Mouse (Mus musculus) midbrain, embryonic 15.5 days (tissue): ENCODE results near the gene Nsl1. TPM values are rescaled to one million over a fixed set of nuclear protein-coding genes. Genes with fewer than 3 reads are reported as not detected.

Source experiments
- ATAC-seq: fragments of 200-750 bp; cut with Nextera tagmentation; replicated peaks from 2 replicates; pipeline ENCODE4 v1.8.0; 2017; ENCODE audit warnings: moderate TSS enrichment
- H3K27ac ChIP-seq: fragments of 300-500 bp; sonication (generic); 2 replicates; pipeline ENCODE4 v1.5.1; 2015; ENCODE audit warnings: mild to moderate bottlenecking, inconsistent platforms
- H3K27me3 ChIP-seq: fragments of 300-500 bp; sonication (generic); replicated peaks from 2 replicates; pipeline ENCODE4 v1.6.1; 2015; ENCODE audit warnings: inconsistent platforms
- H3K36me3 ChIP-seq: fragments of 300-500 bp; sonication (generic); replicated peaks from 2 replicates; pipeline ENCODE4 v1.6.1; 2015; ENCODE audit warnings: inconsistent platforms
- H3K4me1 ChIP-seq: fragments of 300-500 bp; sonication (generic); 2 replicates; pipeline ENCODE4 v1.6.1; 2015; ENCODE audit warnings: inconsistent platforms
- H3K4me2 ChIP-seq: fragments of 300-500 bp; sonication (generic); 2 replicates; pipeline ENCODE4 v1.6.1; 2015; ENCODE audit warnings: inconsistent platforms, mild to moderate bottlenecking, moderate library complexity
- H3K4me3 ChIP-seq: fragments of 300-500 bp; sonication (generic); 2 replicates; pipeline ENCODE4 v1.5.1; 2015; ENCODE audit warnings: mild to moderate bottlenecking, inconsistent platforms
- H3K9ac ChIP-seq: fragments of 300-500 bp; sonication (generic); 2 replicates; pipeline ENCODE4 v1.6.1; 2015; ENCODE audit warnings: mild to moderate bottlenecking, inconsistent platforms
- H3K9me3 ChIP-seq: fragments of 300-500 bp; sonication (generic); 2 replicates; pipeline ENCODE4 v1.6.1; 2016; ENCODE audit warnings: inconsistent platforms
- WGBS: fragments of 180-500 bp; shearing (Covaris S2); methylation state at CpG from one replicate; pipeline ENCODE4 v1.1.7; 2015; ENCODE audit warnings: mixed read lengths; 5-methylcytosine and 5-hydroxymethylcytosine counted together
- polyA plus RNA-seq: library from polyadenylated mRNA; unstranded; fragments of >200 nt; fragmentation: Nextera tagmentation; extraction: Ambion mirVana; gene quantifications from 2 replicates; pipeline ENCODE4 v1.2.1, GENCODE M21; 2015

The Nsl1 gene
- polyA plus RNA-seq, 1 experiment from 2014 or later = 4.1 TPM

GRCm38 (mm10) chr1:191099772-191100291 lies 37.0 kb downstream of the Nsl1 start:
- no peak overlapping the region for H3K27ac ChIP-seq
- H3K27me3 ChIP-seq = peaks cover 34% of the 10 kb centered on the region
- peaks cover 13% of the 10 kb centered on the region for H3K4me1 ChIP-seq
- WGBS = 75% methylated on average over 5 of the region's 5 CpGs
- no peaks in the 10 kb centered on the region for H3K9me3 ChIP-seq
- H3K4me3 ChIP-seq = no peak overlapping the region
- H3K9ac ChIP-seq = no peak overlapping the region
- no peaks in the 10 kb centered on the region for H3K36me3 ChIP-seq
- no peak overlapping the region for H3K4me2 ChIP-seq
- no peak for ATAC-seq

- ATAC-seq = no peak
- H3K36me3 ChIP-seq = no peaks in the 10 kb centered on the region
- no peaks in the 10 kb centered on the region for H3K9me3 ChIP-seq
- peaks cover 9% of the 10 kb centered on the region for H3K4me1 ChIP-seq
- 83% methylated on average over 15 of the region's 15 CpGs for WGBS
- no peak overlapping the region for H3K27ac ChIP-seq
- H3K4me3 ChIP-seq = no peak overlapping the region
- H3K4me2 ChIP-seq = no peak overlapping the region
- H3K27me3 ChIP-seq = peaks cover 24% of the 10 kb centered on the region
- H3K9ac ChIP-seq = no peak overlapping the region
Measured at GRCm38 (mm10) chr1:191102730-191103370, 40.0 kb downstream of the Nsl1 start.

DNA sequence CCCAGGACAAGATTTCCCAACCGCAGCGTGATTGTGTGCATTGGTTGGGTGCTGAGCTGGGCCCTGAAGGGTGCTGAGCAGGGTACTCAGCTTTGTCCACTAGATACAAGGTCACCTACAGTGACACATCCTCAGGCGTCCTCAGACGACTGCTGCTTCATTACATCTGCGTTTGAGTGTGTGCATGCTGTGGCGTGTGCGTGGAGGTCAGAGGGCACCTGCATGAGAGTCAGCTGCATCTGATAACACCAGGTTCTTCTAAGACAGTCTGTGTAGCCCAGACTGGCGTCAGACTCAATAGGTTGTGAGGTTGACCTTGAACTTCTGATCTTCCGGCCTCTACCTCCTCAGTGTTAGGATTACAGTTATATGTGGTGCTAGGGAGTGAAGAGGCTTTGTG lies 42.4 kb downstream of the Nsl1 start:
- H3K9me3 ChIP-seq = no peaks in the 10 kb centered on the region
- WGBS = 87% methylated on average over 9 of the region's 9 CpGs
- no peak overlapping the region for H3K4me2 ChIP-seq
- no peak for ATAC-seq
- peaks cover 1% of the 10 kb centered on the region; the same call in 1 of the 2 replicates for H3K27me3 ChIP-seq
- no peak overlapping the region for H3K4me3 ChIP-seq
- no peaks in the 10 kb centered on the region for H3K36me3 ChIP-seq
- H3K4me1 ChIP-seq = no peaks in the 10 kb centered on the region
- H3K27ac ChIP-seq = no peak overlapping the region
- H3K9ac ChIP-seq = no peak overlapping the region

GRCm38 (mm10) chr1:191107306-191107705 lies 44.5 kb downstream of the Nsl1 start:
- no peak for ATAC-seq

GRCm38 (mm10) chr1:191109907-191110306 lies 47.1 kb downstream of the Nsl1 start:
- Histone ChIP-seq H3K4me2 (no peak overlapping the region), H3K36me3 (no peaks in the 10 kb centered on the region), H3K27ac (no peak overlapping the region), H3K27me3 (no peaks in the 10 kb centered on the region), H3K4me3 (no peak overlapping the region), H3K4me1 (no peaks in the 10 kb centered on the region), H3K9ac (no peak overlapping the region), H3K9me3 (no peaks in the 10 kb centered on the region)
- no peak for ATAC-seq
- WGBS = 92% methylated on average over 9 of the region's 9 CpGs

More at GRCm38 (mm10) chr1:191107306-191107705, 44.5 kb downstream of the Nsl1 start:
- H3K27ac ChIP-seq = no peak overlapping the region
- no peaks in the 10 kb centered on the region for H3K36me3 ChIP-seq
- 77% methylated on average over 10 of the region's 10 CpGs for WGBS
- no peak overlapping the region for H3K4me2 ChIP-seq
- no peaks in the 10 kb centered on the region for H3K4me1 ChIP-seq
- H3K27me3 ChIP-seq = no peaks in the 10 kb centered on the region
- no peak overlapping the region for H3K9ac ChIP-seq
- H3K4me3 ChIP-seq = no peak overlapping the region
- no peaks in the 10 kb centered on the region for H3K9me3 ChIP-seq

DNA sequence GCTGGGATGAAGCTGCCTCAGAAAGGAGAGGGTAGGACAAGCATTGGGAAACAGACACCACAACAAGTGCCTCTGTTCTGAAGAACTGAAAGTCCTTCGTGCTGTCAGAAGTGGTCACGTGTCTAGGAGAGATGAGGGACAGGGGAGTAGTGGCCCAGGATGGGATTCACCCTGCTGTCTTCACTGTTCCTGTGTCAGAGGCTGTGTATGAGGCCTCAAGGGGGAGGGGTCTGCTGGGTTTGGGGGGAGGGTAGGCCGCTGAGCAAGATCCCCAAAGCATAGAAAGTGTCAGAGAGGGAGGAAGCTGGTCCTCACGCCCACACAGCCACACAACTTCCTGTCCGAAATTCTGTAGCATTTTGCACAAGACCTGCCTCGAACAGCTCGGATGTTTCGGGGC lies 48.3 kb downstream of the Nsl1 start:
- no peaks in the 10 kb centered on the region for H3K9me3 ChIP-seq
- no peak for ATAC-seq
- H3K4me3 ChIP-seq = no peak overlapping the region
- no peaks in the 10 kb centered on the region for H3K36me3 ChIP-seq
- no peak overlapping the region for H3K4me2 ChIP-seq
- no peaks in the 10 kb centered on the region for H3K4me1 ChIP-seq
- H3K27ac ChIP-seq = no peak overlapping the region
- no peaks in the 10 kb centered on the region for H3K27me3 ChIP-seq
- no peak overlapping the region for H3K9ac ChIP-seq
- 58% methylated on average over 8 of the region's 8 CpGs for WGBS

DNA sequence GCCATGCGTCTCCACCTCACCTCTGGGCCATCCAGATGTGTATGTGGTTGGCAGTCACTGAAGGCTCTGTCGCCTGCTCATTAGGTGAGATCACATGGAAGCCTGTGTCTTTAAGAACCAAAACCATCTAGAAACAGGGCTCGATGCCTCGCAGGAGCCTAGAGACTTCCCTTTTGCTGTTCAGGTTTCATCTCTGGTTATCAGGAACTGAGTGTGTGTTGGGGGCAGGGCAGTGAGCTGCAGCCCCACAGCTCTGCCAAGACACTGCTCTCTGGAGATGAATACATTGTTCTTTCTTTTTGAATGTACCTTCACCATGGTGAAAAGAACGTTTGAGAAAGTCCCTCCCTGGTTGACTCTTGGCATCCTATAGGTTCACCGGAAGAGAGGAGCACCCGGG lies 52.1 kb downstream of the Nsl1 start:
- no peak overlapping the region for H3K9ac ChIP-seq
- H3K4me3 ChIP-seq = no peak overlapping the region
- no peaks in the 10 kb centered on the region for H3K4me1 ChIP-seq
- no peak overlapping the region for H3K4me2 ChIP-seq
- H3K36me3 ChIP-seq = no peaks in the 10 kb centered on the region
- ATAC-seq = no peak
- WGBS = 74% methylated on average over 7 of the region's 7 CpGs
- H3K27ac ChIP-seq = no peak overlapping the region
- no peaks in the 10 kb centered on the region for H3K27me3 ChIP-seq
- H3K9me3 ChIP-seq = no peaks in the 10 kb centered on the region

- no peak overlapping the region for H3K4me3 ChIP-seq
- no peak overlapping the region for H3K9ac ChIP-seq
- H3K9me3 ChIP-seq = no peaks in the 10 kb centered on the region
- H3K27ac ChIP-seq = no peak overlapping the region
- no peaks in the 10 kb centered on the region for H3K4me1 ChIP-seq
- no peak overlapping the region for H3K4me2 ChIP-seq
- H3K36me3 ChIP-seq = no peaks in the 10 kb centered on the region
- 75% methylated on average over 11 of the region's 11 CpGs for WGBS
- ATAC-seq = no peak
- no peaks in the 10 kb centered on the region for H3K27me3 ChIP-seq
Measured at GRCm38 (mm10) chr1:191115514-191116238, 52.9 kb downstream of the Nsl1 start.

DNA sequence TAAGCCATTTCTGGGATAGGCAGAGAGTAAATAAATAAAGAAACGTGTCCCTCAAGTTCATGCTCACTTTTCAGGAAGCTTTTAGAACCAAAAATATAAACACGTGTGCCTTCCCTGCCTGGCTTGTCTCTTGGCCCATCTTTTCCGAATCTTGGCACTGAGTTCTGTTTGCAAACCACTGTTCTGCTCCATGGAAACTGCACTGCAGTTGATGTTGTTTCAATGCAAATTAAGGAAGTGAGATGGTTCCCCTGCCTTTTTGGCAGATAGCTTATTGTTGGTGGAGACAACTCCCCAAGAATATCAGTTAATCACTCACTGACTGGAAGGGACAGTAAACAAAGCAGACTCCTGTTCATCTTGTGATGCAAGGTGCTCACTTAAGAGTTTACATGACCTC lies 59.9 kb downstream of the Nsl1 start:
- H3K4me2 ChIP-seq = no peak overlapping the region
- no peaks in the 10 kb centered on the region for H3K27me3 ChIP-seq
- no peak overlapping the region for H3K9ac ChIP-seq
- no peaks in the 10 kb centered on the region for H3K36me3 ChIP-seq
- 70% methylated on average over 3 of the region's 3 CpGs for WGBS
- H3K4me3 ChIP-seq = no peak overlapping the region
- H3K9me3 ChIP-seq = no peaks in the 10 kb centered on the region
- ATAC-seq = no peak
- no peak overlapping the region for H3K27ac ChIP-seq
- H3K4me1 ChIP-seq = no peaks in the 10 kb centered on the region

DNA sequence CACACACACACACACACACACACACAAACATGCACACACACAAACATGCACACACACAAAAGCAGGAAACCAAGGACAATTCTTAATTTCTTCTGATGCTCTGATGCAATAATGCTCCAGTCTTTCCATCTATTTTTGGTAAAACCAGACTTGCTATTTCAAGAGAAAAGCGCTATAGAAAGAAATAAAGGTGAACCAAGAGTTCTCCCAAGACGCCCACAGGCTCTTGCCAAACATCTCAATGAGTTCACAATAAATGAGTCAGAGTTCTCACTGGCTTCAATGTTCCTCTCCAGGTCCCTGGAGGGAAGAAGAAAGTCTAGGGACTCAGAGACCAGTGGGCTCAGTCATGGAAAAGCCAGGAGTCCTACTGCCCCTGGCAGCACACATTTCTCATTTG lies 60.9 kb downstream of the Nsl1 start:
- Histone ChIP-seq H3K27ac (no peak overlapping the region), H3K9me3 (no peaks in the 10 kb centered on the region), H3K27me3 (no peaks in the 10 kb centered on the region), H3K36me3 (no peaks in the 10 kb centered on the region), H3K4me2 (no peak overlapping the region), H3K4me3 (no peak overlapping the region), H3K4me1 (no peaks in the 10 kb centered on the region), H3K9ac (no peak overlapping the region)
- 81% methylated on average over 2 of the region's 2 CpGs for WGBS
- no peak for ATAC-seq

DNA sequence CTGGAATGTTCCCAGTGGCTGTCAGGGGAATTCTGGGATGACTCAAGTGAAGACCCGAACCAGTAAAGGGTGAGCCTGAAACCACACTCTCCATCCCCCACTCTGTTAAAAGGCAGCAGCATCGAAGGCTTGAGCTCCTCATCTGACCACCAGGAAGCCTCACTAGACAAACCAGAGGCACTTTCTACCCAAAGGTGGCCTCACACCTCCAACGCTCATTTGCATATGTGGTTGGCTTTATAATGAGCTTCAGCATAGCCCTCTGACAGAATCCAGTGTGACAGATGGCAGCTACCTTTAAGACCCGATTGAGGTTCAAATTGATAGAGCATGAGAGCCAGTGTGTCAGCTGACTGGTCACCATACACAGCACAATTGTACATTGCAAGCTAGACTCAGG lies 61.5 kb downstream of the Nsl1 start:
- no peak for ATAC-seq
- H3K27me3 ChIP-seq = no peaks in the 10 kb centered on the region
- H3K4me2 ChIP-seq = no peak overlapping the region
- H3K9me3 ChIP-seq = no peaks in the 10 kb centered on the region
- 74% methylated on average over 4 of the region's 4 CpGs for WGBS
- H3K9ac ChIP-seq = no peak overlapping the region
- no peak overlapping the region for H3K27ac ChIP-seq
- no peak overlapping the region for H3K4me3 ChIP-seq
- no peaks in the 10 kb centered on the region for H3K36me3 ChIP-seq
- H3K4me1 ChIP-seq = no peaks in the 10 kb centered on the region

DNA sequence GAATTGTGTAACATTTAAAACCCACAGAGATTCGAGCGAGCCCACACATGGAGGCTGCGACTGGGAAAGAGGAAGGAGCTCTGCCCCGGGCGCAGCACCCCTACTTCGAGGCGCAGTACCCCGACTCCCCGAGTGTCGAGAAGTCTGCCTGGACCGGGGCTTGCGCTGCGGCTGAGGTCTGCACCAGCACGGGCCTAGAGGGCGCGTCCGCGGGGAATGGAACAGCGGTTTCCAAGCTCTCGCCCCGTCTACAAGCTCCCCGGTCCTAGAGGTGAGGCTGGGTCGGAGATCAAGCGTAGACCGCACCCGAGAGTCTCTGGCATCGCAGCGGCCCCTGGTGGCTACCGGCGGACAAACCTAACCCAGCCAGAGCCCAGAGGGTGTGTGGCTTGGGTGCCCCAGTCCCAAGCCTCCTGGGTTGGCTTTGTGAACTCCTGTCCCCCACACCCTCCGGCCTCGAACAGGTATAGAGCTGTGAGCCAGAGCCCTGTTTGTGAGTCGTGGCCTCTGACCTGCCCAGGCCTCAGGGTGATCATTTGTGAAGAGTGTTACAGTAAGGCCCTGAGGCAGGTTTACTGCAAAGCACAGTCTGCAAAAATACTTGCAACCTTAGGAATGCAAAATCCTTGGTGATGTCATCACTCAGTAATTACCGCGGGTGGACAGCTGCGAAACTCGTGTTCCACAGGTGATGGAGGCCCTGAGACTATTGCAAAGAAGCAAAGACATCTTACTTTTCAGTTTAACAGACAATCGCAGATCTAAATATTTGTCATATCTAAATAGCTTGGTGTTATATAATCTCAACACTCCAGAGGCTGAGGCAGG lies 63.2 kb downstream of the Nsl1 start:
- Histone ChIP-seq H3K36me3 (no peaks in the 10 kb centered on the region), H3K27me3 (no peaks in the 10 kb centered on the region), H3K9me3 (no peaks in the 10 kb centered on the region), H3K9ac (no peak overlapping the region), H3K27ac (no peak overlapping the region), H3K4me2 (peak overlapping the region; percentile 48), H3K4me1 (no peaks in the 10 kb centered on the region), H3K4me3 (peak overlapping the region; percentile 18)
- ATAC-seq = peak; percentile 30
- WGBS = 20% methylated on average over 38 of the region's 38 CpGs
